Mouse (Mus musculus): ENCODE results near the gene 1110002E22Rik.

GRCm38 (mm10) chr3:138083073-138083637 is 18.3 kb downstream of the 1110002E22Rik start:
- no peak for TF ChIP-seq CTCF (IDR thresholded peaks at IDR 0.05; ENCODE audit: low read depth, low read length)
- TF ChIP-seq POLR2A (IDR thresholded peaks at IDR 0.05; ENCODE audit: borderline replicate concordance, low read depth, low read length): no peak
